ENCODE assay signal across 8 mouse cellular contexts in the genomic region with DNA sequence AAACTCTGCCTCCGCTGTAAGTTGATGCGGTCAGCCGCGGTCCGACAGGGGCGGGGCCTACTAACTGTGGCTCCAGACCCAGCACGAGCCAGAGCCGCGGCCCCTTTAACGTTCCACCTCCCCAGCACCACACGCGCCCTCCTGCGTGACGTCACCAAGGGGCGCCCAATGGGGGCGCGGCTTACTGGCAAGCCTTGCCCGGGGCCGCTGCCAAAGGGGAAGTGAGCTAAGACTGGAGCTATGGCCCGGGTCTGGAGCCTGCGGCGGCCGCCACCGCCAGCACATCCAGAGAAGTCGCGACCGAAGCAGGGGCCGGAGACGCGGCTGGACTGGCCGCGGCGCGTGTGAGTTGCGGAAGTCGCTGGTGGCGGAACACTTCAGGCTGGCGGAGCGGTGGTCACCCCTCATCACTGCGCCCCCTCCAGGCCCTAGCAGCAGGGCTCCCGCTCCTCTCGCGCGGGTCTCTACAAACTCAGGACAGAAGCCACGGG. TPM values are rescaled to one million over a fixed set of nuclear protein-coding genes. Genes with fewer than 3 reads are reported as not detected.
A peak's percentile ranks its signal among the peaks of the same experiment; 100 is the strongest.
DNase-seq lines count a peak whose midpoint lies in the region; ATAC-seq lines count a peak whose summit lies in the region.

A gene (plus strand): TSS at position 194 of the 491 bp plus-strand sequence.

- H3K9me3 ChIP-seq in heart, embryonic 10.5 days = no peaks in the 10 kb centered on the region
- H3K9me3 ChIP-seq in kidney, embryonic 15.5 days (replicated peaks) = no peaks in the 10 kb centered on the region

- peak within 1 kb of the TSS; percentile 72 for H3K4me3 ChIP-seq in heart, embryonic 10.5 days
- peak within 1 kb of the TSS; percentile 90 for H3K4me3 ChIP-seq in kidney, embryonic 15.5 days (replicated peaks)

- peak; percentile 98 to 99 for DNase-seq in B cell, adult 2 months
- DNase-seq in brain, adult 2 months (ENCODE audit: low read depth, low spot score) = peak; percentile 98
- peak; percentile 99 for DNase-seq in heart, embryonic 10.5 days (ENCODE audit: low spot score)
- DNase-seq in liver = peak; percentile 98
- DNase-seq in spleen, postnatal 4 days (ENCODE audit: low spot score in 2 of 2) = peak; percentile 97

- H3K27ac ChIP-seq in heart, embryonic 10.5 days = peak within 1 kb of the TSS; percentile 91
- peak within 1 kb of the TSS; percentile 96 for H3K27ac ChIP-seq in kidney, embryonic 15.5 days

- peak within 1 kb of the TSS; percentile 78 for H3K4me2 ChIP-seq in kidney, embryonic 15.5 days

- under 1% methylated on average over 45 of the region's 45 CpGs for WGBS in heart, embryonic 10.5 days
- under 1% methylated on average over 44 of the region's 45 CpGs for WGBS in kidney, embryonic 15.5 days

- H3K36me3 ChIP-seq in heart, embryonic 10.5 days = peaks cover 17% of the 10 kb centered on the region
- H3K36me3 ChIP-seq in kidney, embryonic 15.5 days = peaks cover 27% of the 10 kb centered on the region

- H3K9ac ChIP-seq in kidney, embryonic 15.5 days = peak within 1 kb of the TSS; percentile 78

- peaks cover 15% of the 10 kb centered on the region for H3K4me1 ChIP-seq in heart, embryonic 10.5 days
- peaks cover 14% of the 10 kb centered on the region for H3K4me1 ChIP-seq in kidney, embryonic 15.5 days

- H3K27me3 ChIP-seq in heart, embryonic 10.5 days (ENCODE audit: insufficient read depth, poor library complexity, severe bottlenecking) = no peaks in the 10 kb centered on the region
- peaks cover 6% of the 10 kb centered on the region; the same call in 1 of the 2 replicates for H3K27me3 ChIP-seq in kidney, embryonic 15.5 days

- ATAC-seq in erythroblast, adult 5-6 weeks (replicated peaks; ENCODE audit: low FRiP score, poor library complexity, severe bottlenecking) = peak; percentile 96
- peak; percentile 100 for ATAC-seq in kidney, embryonic 15.5 days (replicated peaks; ENCODE audit: low FRiP score)
- peak; percentile 96 for ATAC-seq in monocyte, adult 5-6 weeks (replicated peaks; ENCODE audit: insufficient number of reproducible peaks, low FRiP score, low TSS enrichment, poor library complexity, severe bottlenecking)

RNA-seq across cellular contexts. Expression of the gene that starts here (rescaled TPM):
- 29.9 and 33.4 TPM in 2 replicates for total RNA-seq in erythroblast, adult 5-6 weeks (2015; ENCODE audit: low replicate concordance)
- 12.7 and 27.6 TPM in 2 replicates for total RNA-seq in erythroblast, adult 5-6 weeks (2017; ENCODE audit: low replicate concordance)
- 33.2 and 34.4 TPM in 2 replicates for polyA plus RNA-seq in heart, embryonic 10.5 days (2016; fragmentation: Nextera tagmentation; extraction: Ambion mirVana)
- 36.7 and 37.2 TPM in 2 replicates for polyA plus RNA-seq in kidney, embryonic 15.5 days (2015; fragmentation: Nextera tagmentation; extraction: Ambion mirVana)
- 23.1 to 39.7 TPM (median 23.5 TPM) in 3 replicates for total RNA-seq in monocyte, adult 5-6 weeks (2017)

Comparison
In these comparisons a context has a peak if more than half of its experiments do, and no peak if none do; other contexts are left out.
1. Peak in every context shown above with its lines: DNase-seq, ATAC-seq, H3K4me3 ChIP-seq and H3K27ac ChIP-seq.